Mouse (Mus musculus): ENCODE data around the gene Olfr465-ps1.

The Olfr465-ps1 gene

GRCm38 (mm10) chr13:65137789-65138188 is at the start of gene Olfr465-ps1:
Gene Olfr465-ps1 (plus strand): TSS chr13:65138089.
- no peak for DNase-seq (ENCODE audit: low read depth, low spot score)

DNA sequence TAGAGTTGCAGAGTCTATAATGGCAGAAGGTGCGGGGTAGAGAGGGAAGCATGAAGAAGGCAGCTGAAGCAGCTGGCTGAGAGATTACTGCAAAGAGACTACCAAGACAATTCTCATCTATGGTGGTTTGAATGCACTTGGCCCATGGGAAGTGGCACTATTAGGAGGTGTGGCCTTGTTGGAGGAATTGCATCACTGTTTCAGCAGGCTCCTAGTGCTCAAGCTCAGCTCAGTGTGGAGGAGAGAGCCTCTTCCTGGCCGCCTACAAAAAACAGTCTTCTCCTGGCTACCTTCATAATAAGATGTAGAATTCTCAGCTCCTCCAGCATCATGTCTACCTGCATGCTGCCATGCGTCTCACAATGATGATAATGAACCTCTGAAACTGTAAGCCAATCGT is 42.0 kb upstream of the Olfr465-ps1 start:
- DNase-seq (ENCODE audit: low read depth, low spot score) = no peak

- DNase-seq (ENCODE audit: low read depth, low spot score) = no peak
These were observed 40.9 kb upstream of the Olfr465-ps1 start for GRCm38 (mm10) chr13:65097018-65097417.

GRCm38 (mm10) chr13:65100678-65101077 is 37.2 kb upstream of the Olfr465-ps1 start:
- no peak for DNase-seq (ENCODE audit: low read depth, low spot score)

- DNase-seq (ENCODE audit: low read depth, low spot score) = no peak
These were observed 36.7 kb upstream of the Olfr465-ps1 start for GRCm38 (mm10) chr13:65101232-65101631.

- no peak for DNase-seq (ENCODE audit: low read depth, low spot score)
These were observed 25.9 kb upstream of the Olfr465-ps1 start for GRCm38 (mm10) chr13:65111961-65112360.

GRCm38 (mm10) chr13:65112459-65113110 is 25.3 kb upstream of the Olfr465-ps1 start, which contains the start of gene Mfsd14b:
Gene Mfsd14b (minus strand): TSS chr13:65112975.
- peak; percentile 94 for DNase-seq (ENCODE audit: low read depth, low spot score)

DNA sequence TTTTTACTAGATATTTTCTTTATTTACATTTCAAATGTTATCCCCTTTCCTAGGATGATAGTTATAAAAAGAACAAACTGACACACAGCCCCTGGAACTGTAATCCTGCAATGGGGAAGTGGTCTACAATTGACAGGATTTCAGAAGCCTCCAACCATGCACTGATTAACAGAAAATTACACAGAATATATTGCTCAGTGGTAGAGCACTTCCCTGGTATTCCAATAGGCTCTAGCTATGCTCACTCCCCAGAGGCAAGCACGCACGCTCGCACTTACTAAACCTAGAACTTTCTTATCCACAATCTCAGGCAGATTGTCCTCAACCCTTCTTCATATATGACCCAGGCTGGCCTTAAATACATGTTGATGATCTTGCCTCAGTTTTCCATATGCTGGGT is 24.6 kb upstream of the Olfr465-ps1 start:
- peak; percentile 8 for DNase-seq (ENCODE audit: low read depth, low spot score)

DNA sequence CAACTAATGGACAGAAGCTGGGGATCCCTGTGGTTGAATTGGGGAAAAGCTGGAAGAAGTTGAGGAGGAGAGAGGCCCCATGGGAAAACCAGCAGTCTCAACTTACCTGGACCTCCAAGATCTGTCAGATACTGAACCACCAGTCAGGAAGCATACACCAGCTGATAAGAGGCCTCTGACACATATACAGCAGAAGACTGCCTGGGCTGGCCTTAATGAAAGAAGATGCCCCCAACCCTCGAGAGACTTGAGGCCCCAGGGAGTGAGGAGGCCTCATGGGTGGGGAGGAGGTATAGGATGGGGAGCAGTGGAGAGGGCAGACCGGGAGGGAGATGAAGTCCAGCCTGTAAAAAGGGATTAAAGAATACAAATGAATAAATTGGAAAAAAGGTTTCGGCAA is 16.9 kb upstream of the Olfr465-ps1 start:
- no peak for DNase-seq (ENCODE audit: low read depth, low spot score)

DNA sequence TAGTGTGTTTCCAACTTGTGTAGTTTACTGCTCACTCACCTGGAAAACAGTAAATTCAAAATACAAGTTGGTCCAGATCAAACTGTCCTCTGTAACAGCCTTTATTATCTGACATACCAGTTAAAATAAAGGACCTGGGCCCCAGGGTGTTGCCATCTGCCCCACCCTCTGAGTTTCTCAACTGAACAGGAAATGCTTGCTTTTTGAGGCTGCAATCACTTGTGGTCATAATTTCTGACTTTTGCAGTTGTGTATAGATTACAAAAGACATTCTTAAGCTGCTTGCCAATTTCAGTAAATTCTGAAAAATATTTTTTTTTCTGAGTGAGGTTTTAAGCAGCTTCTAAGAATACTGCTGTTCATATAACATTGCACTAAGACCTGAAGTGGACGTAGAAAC is 15.8 kb upstream of the Olfr465-ps1 start:
- no peak for DNase-seq (ENCODE audit: low read depth, low spot score)

DNA sequence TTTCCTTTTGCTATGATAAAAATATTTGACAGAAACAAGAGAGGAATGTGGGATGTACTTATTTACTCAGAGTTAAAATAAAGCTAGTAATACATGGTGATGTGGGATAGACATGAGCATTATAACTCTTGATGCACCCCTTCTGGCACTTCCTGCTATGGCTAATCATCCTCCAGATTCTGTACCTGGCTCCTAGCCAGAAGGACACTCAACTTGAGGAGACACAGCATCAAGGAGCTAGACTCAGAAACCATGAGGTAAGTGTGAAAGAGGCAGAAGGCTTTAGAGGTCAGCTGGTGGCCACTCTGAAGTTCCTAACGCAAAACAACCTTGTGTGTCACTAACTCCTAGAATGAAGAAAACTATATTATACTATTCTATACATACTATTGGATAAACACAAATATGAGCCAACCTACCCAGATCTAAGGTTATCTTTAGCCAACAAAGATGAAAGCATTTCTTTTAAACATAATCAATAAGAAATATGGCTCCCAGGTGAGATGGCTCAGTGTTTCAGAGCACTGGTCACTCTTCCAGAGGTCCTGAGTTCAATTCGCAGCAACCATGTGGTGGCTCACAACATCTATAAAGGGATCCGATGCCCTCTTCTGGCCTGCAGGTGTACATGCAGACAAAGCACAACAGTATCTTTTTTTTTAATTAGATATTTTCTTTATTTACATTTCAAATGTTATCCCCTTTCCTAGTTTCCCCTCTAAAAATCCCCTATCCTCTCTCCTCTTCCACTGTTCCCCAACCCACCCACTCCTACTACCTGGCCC is 10.6 kb upstream of the Olfr465-ps1 start:
- DNase-seq (ENCODE audit: low read depth, low spot score) = no peak

DNA sequence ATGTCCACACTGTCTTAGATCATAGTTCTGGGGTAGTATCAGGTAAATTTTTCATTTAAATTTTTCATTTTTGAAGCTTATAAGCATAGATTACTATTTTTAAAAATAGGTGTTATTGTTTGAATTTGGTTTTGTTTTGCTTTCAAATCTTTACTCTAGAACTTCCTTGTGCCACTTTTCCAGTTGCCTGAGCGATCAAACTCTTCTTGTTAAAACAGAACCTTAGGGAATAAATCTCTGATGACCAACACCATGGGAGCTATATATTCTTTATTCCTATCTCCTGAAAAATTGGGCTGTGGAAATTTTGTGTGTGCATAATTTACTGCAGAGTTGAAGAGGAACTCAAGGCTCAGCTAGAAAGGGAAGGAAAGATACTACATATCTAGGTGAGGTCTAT is 12.1 kb downstream of the Olfr465-ps1 start, which contains the start of gene Olfr466:
Gene Olfr466, plus strand, starts transcription at position 301 of the 400 bp plus-strand sequence.
- no peak for DNase-seq (ENCODE audit: low read depth, low spot score)

GRCm38 (mm10) chr13:65174102-65174501 is 36.2 kb downstream of the Olfr465-ps1 start:
- no peak for DNase-seq (ENCODE audit: low read depth, low spot score)

DNA sequence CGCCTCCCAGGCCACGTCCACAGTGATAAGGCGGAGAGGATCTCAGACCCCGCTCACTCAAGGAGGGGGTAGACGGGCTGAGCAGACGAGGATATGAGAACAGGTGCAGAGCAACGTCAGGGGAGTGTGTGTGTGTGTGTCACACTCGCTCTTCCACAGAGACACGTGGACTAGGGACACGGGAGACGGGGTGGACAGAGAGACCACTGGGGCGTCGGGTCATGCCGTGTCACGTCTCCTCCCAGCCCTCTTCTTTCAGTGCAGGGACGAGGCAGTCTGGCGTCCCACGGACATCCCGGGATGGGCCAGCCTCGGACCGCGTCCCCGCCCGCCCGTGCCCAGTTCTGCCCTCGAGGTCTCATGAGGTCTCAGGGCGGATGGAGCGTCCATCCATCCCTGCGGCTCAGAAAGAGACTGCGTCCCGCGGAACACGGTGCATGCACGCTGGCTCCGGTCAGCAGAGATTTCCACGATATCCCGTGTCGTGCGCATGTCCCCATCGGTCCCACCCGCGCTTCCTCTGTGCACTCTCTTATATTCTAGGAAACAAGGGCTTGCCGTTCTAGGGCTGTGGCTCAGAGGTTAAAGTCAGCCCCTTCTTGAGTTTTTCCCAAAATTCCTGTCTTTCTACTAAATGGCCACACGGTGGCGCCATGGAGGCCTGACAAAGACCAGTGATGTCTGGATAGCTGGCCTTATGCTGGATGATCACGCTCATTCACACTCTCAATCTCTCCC is 38.0 kb downstream of the Olfr465-ps1 start:
- DNase-seq (ENCODE audit: low read depth, low spot score) = no peak

DNA sequence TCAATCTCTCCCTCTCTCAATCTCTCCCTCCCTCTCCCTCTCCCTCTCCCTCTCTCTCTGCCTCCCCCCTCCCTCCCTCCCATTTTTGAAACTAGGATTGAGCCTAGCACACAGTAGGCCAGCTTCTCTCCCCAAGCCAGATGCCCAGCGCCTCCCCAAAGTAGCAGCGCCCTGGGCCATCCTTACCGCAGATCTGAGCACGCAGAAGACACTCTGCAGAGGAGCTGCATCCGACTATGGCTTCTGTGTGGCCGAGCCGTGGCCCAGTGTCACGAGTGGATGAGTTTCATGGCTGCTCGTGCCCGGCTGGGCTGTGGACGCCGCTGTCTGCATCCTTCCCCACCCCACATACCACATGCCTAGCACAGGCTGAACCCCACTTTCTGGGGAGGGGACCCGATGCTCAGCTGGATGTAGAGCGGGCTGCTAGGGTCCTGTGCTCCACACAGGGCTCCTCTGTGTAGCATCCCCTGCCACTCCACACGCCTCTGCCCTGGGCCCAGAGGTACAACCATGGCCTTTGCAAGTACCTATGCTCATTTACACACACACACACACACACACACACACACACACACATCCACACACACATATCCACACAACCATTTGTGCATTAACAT is 38.7 kb downstream of the Olfr465-ps1 start:
- DNase-seq (ENCODE audit: low read depth, low spot score) = no peak
